Comparison of ENCODE assay signal across 20 mouse cellular contexts in the genomic region with DNA sequence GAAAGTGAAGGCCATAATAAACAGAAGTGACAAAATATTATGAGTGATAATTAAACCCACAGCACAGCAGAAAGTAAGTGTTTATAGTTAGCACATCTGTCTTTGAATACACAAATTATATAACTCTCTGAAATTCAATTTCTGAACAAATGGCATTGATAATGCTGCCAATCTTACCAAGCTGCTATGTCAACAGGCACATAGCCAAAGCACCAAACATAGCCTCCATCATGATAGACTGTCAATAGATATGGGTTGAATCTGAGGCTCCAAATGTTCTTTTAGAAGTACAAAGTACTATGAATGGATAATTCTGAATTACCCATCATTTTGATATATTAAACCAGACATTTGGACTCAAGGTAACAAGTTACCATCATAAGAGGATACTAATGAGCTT.
"Had no signal": no experiment of that assay in that cellular context is flagged by ENCODE, and none has a peak within 500 bp of the region (broad histone marks: within the 10 kb centered on the region; RNA-seq: fewer than 3 reads in every experiment).

No protein-coding gene starts in this region.

- H3K4me3 ChIP-seq: midbrain, embryonic 10.5 days; midbrain, embryonic 12.5 days; myocyte; neural tube, embryonic 13.5 days; neural tube, embryonic 15.5 days; stomach, embryonic 15.5 days had no signal

- DNase-seq: lung, adult 18-20 months; lung, embryonic 14.5 days; lung, postnatal 10 days; lung, postnatal 4 days; midbrain, embryonic 14.5 days; retina, postnatal 1 day; right cerebral cortex, adult 18-20 months; right cerebral cortex, postnatal 25 days; right cerebral cortex, postnatal 4 days; spleen, adult 18-20 months; thymus, adult 2 months; thymus, postnatal 25 days; thymus, postnatal 4 days had no signal

- H3K27ac ChIP-seq: midbrain, embryonic 10.5 days; midbrain, embryonic 12.5 days; neural tube, embryonic 13.5 days; neural tube, embryonic 15.5 days; stomach, embryonic 15.5 days; stomach, postnatal 0 days had no signal
